Mouse (Mus musculus): ENCODE results near the gene Ablim2.

DNA sequence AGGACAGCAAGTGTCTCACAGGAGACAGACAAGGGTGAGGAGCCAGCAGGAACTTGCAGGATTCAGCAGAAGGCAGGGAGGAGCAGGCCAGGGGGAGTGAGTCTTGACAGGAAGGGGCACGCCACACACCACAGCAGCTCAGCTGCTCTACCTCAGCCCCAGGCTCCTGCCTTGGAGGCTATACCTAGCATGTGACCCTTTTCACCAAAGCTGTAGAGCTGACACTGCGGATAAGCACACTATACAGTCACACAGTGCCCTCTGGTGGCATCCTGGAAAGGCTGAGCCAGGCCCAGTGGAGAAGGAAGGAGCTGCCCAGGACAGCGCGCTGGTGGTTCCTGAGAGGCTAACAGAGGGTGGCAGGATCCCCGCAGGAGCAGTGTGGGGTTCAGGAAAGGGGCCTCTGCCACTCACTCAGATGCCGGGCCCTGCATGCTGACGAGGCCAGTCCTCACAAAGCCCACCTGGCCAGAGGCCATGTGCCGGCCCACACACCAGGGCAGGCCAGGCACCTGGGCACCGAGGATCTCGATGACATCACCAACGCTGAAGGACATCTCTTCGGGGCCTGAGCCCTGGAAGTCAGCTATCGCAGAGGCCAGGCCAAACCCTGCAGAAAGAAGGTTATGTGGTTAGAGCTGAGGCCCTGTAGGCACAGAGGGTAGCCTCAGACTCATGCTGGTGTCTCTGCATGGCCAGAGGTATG, 43.9 kb upstream of the Ablim2 start:
- TF ChIP-seq CTCF (IDR thresholded peaks at IDR 0.05; ENCODE audit: low read depth), result peak; percentile 90
- no peak for TF ChIP-seq EP300 (IDR thresholded peaks at IDR 0.05; ENCODE audit: low read depth)
